Mouse (Mus musculus): ENCODE measurements around the gene Wdpcp. TPM values are rescaled to one million over a fixed set of nuclear protein-coding genes. Genes with fewer than 3 reads are reported as not detected.

The Wdpcp gene
- polyA plus RNA-seq, 1 experiment = 7.9 TPM

- Histone ChIP-seq H3K4me1 (ENCODE audit: control insufficient read depth, insufficient read depth, low read length) (no peaks in the 10 kb centered on the region), H3K27ac (ENCODE audit: insufficient read depth, low read depth, low read length) (no peak overlapping the region), H3K4me3 (ENCODE audit: insufficient read depth, low read length) (no peak overlapping the region)
- no peak for TF ChIP-seq CTCF (IDR thresholded peaks at IDR 0.05; ENCODE audit: low read depth, low read length)
- no peak for TF ChIP-seq POLR2A (IDR thresholded peaks at IDR 0.05; ENCODE audit: borderline replicate concordance, low read depth, low read length)
Observed at GRCm38 (mm10) chr11:21714065-21714464, 142.0 kb downstream of the Wdpcp start.

GRCm38 (mm10) chr11:21726329-21726728 lies 154.3 kb downstream of the Wdpcp start:
- Histone ChIP-seq H3K4me1 (ENCODE audit: control insufficient read depth, insufficient read depth, low read length) (peaks cover 12% of the 10 kb centered on the region), H3K4me3 (ENCODE audit: insufficient read depth, low read length) (no peak overlapping the region), H3K27ac (ENCODE audit: insufficient read depth, low read depth, low read length) (no peak overlapping the region)
- TF ChIP-seq POLR2A (IDR thresholded peaks at IDR 0.05; ENCODE audit: borderline replicate concordance, low read depth, low read length) (no peak), CTCF (IDR thresholded peaks at IDR 0.05; ENCODE audit: low read depth, low read length) (no peak)

GRCm38 (mm10) chr11:21729056-21729455 lies 157.0 kb downstream of the Wdpcp start:
- Histone ChIP-seq H3K27ac (ENCODE audit: insufficient read depth, low read depth, low read length) (no peak overlapping the region), H3K4me3 (ENCODE audit: insufficient read depth, low read length) (no peak overlapping the region), H3K4me1 (ENCODE audit: control insufficient read depth, insufficient read depth, low read length) (peaks cover 12% of the 10 kb centered on the region)
- TF ChIP-seq POLR2A (IDR thresholded peaks at IDR 0.05; ENCODE audit: borderline replicate concordance, low read depth, low read length) = no peak
- TF ChIP-seq CTCF (IDR thresholded peaks at IDR 0.05; ENCODE audit: low read depth, low read length) = no peak

- Histone ChIP-seq H3K4me1 (ENCODE audit: control insufficient read depth, insufficient read depth, low read length) (peaks cover 12% of the 10 kb centered on the region), H3K27ac (ENCODE audit: insufficient read depth, low read depth, low read length) (no peak overlapping the region), H3K4me3 (ENCODE audit: insufficient read depth, low read length) (no peak overlapping the region)
- TF ChIP-seq CTCF (IDR thresholded peaks at IDR 0.05; ENCODE audit: low read depth, low read length) (no peak), POLR2A (IDR thresholded peaks at IDR 0.05; ENCODE audit: borderline replicate concordance, low read depth, low read length) (no peak)
Observed at GRCm38 (mm10) chr11:21729961-21730360, 157.9 kb downstream of the Wdpcp start.

- H3K4me3 ChIP-seq (ENCODE audit: insufficient read depth, low read length) = no peak overlapping the region
- TF ChIP-seq CTCF (IDR thresholded peaks at IDR 0.05; ENCODE audit: low read depth, low read length) = no peak
- TF ChIP-seq POLR2A (IDR thresholded peaks at IDR 0.05; ENCODE audit: borderline replicate concordance, low read depth, low read length) = no peak
- no peaks in the 10 kb centered on the region for H3K4me1 ChIP-seq (ENCODE audit: control insufficient read depth, insufficient read depth, low read length)
- no peak overlapping the region for H3K27ac ChIP-seq (ENCODE audit: insufficient read depth, low read depth, low read length)
Observed at GRCm38 (mm10) chr11:21735272-21735671, 163.2 kb downstream of the Wdpcp start.

GRCm38 (mm10) chr11:21749487-21749886 lies 177.5 kb downstream of the Wdpcp start:
- no peaks in the 10 kb centered on the region for H3K4me1 ChIP-seq (ENCODE audit: control insufficient read depth, insufficient read depth, low read length)
- no peak overlapping the region for H3K27ac ChIP-seq (ENCODE audit: insufficient read depth, low read depth, low read length)
- no peak overlapping the region for H3K4me3 ChIP-seq (ENCODE audit: insufficient read depth, low read length)
- no peak for TF ChIP-seq POLR2A (IDR thresholded peaks at IDR 0.05; ENCODE audit: borderline replicate concordance, low read depth, low read length)
- TF ChIP-seq CTCF (IDR thresholded peaks at IDR 0.05; ENCODE audit: low read depth, low read length) = no peak

GRCm38 (mm10) chr11:21763201-21763600 lies 191.2 kb downstream of the Wdpcp start:
- TF ChIP-seq POLR2A (IDR thresholded peaks at IDR 0.05; ENCODE audit: borderline replicate concordance, low read depth, low read length) = no peak
- no peak for TF ChIP-seq CTCF (IDR thresholded peaks at IDR 0.05; ENCODE audit: low read depth, low read length)

GRCm38 (mm10) chr11:21788831-21789230 lies 216.8 kb downstream of the Wdpcp start:
- no peak overlapping the region for H3K4me3 ChIP-seq (ENCODE audit: insufficient read depth, low read length)
- no peak overlapping the region for H3K27ac ChIP-seq (ENCODE audit: insufficient read depth, low read depth, low read length)
- TF ChIP-seq POLR2A (IDR thresholded peaks at IDR 0.05; ENCODE audit: borderline replicate concordance, low read depth, low read length) (no peak), CTCF (IDR thresholded peaks at IDR 0.05; ENCODE audit: low read depth, low read length) (no peak)
- H3K4me1 ChIP-seq (ENCODE audit: control insufficient read depth, insufficient read depth, low read length) = no peaks in the 10 kb centered on the region

More at GRCm38 (mm10) chr11:21763201-21763600, 191.2 kb downstream of the Wdpcp start:
- no peak overlapping the region for H3K4me3 ChIP-seq (ENCODE audit: insufficient read depth, low read length)
- H3K4me1 ChIP-seq (ENCODE audit: control insufficient read depth, insufficient read depth, low read length) = no peaks in the 10 kb centered on the region
- H3K27ac ChIP-seq (ENCODE audit: insufficient read depth, low read depth, low read length) = no peak overlapping the region

- TF ChIP-seq POLR2A (IDR thresholded peaks at IDR 0.05; ENCODE audit: borderline replicate concordance, low read depth, low read length) = no peak
- TF ChIP-seq CTCF (IDR thresholded peaks at IDR 0.05; ENCODE audit: low read depth, low read length) = no peak
- Histone ChIP-seq H3K4me3 (ENCODE audit: insufficient read depth, low read length) (no peak overlapping the region), H3K27ac (ENCODE audit: insufficient read depth, low read depth, low read length) (no peak overlapping the region), H3K4me1 (ENCODE audit: control insufficient read depth, insufficient read depth, low read length) (no peaks in the 10 kb centered on the region)
Observed at GRCm38 (mm10) chr11:21824941-21825340, 252.9 kb downstream of the Wdpcp start.

- TF ChIP-seq CTCF (IDR thresholded peaks at IDR 0.05; ENCODE audit: low read depth, low read length) (no peak), POLR2A (IDR thresholded peaks at IDR 0.05; ENCODE audit: borderline replicate concordance, low read depth, low read length) (no peak)
- H3K4me1 ChIP-seq (ENCODE audit: control insufficient read depth, insufficient read depth, low read length) = no peaks in the 10 kb centered on the region
- H3K4me3 ChIP-seq (ENCODE audit: insufficient read depth, low read length) = no peak overlapping the region
- H3K27ac ChIP-seq (ENCODE audit: insufficient read depth, low read depth, low read length) = no peak overlapping the region
Observed at GRCm38 (mm10) chr11:21826521-21826920, 254.5 kb downstream of the Wdpcp start.

GRCm38 (mm10) chr11:21847040-21847439 lies 275.0 kb downstream of the Wdpcp start:
- no peak overlapping the region for H3K4me3 ChIP-seq (ENCODE audit: insufficient read depth, low read length)
- H3K27ac ChIP-seq (ENCODE audit: insufficient read depth, low read depth, low read length) = no peak overlapping the region
- no peaks in the 10 kb centered on the region for H3K4me1 ChIP-seq (ENCODE audit: control insufficient read depth, insufficient read depth, low read length)
- TF ChIP-seq CTCF (IDR thresholded peaks at IDR 0.05; ENCODE audit: low read depth, low read length) (no peak), POLR2A (IDR thresholded peaks at IDR 0.05; ENCODE audit: borderline replicate concordance, low read depth, low read length) (no peak)

Data from bone marrow macrophage, adult 2 months (primary cell).